Mouse (Mus musculus): ENCODE results near the gene Ireb2.

- TF ChIP-seq POLR2A (IDR thresholded peaks at IDR 0.05; ENCODE audit: control insufficient read depth, low read depth, low read length) (no peak), CTCF (IDR thresholded peaks at IDR 0.05; ENCODE audit: control insufficient read depth, insufficient read depth, insufficient replicate concordance, low read depth, low read length) (no peak)
Measured at GRCm38 (mm10) chr9:54848203-54848602, 15.4 kb upstream of the Ireb2 start.
